Mouse (Mus musculus) ES-E14 (cell line): ENCODE measurements around the gene Gm1113. TPM values are rescaled to one million over a fixed set of nuclear protein-coding genes. Genes with fewer than 3 reads are reported as not detected.

ENCODE experiments used
- DNase-seq: peaks from one replicate; pipeline ENCODE4 v3.0.0-alpha.2; 2013; ENCODE audit warnings: low read depth, low spot score
- H3K27ac ChIP-seq: 2 replicates; pipeline ENCODE4 v1.5.1; 2012; ENCODE audit warnings: low read depth, mild to moderate bottlenecking, low read length, moderate library complexity, mixed read lengths; ENCODE audit not compliant: poor library complexity, insufficient read depth, severe bottlenecking
- H3K36me3 ChIP-seq: 2 replicates; pipeline ENCODE4 v1.6.1; 2012; ENCODE audit warnings: mild to moderate bottlenecking, low read length, moderate library complexity, mixed read lengths; ENCODE audit not compliant: control insufficient read depth, poor library complexity, insufficient read depth, severe bottlenecking
- H3K4me1 ChIP-seq, 2 experiments: fragments of 150-350 bp in 1 of 2; sonication (generic) in 1 of 2; 2 replicates each; pipeline ENCODE4 v1.6.1; 2012; ENCODE audit warnings: low read length in 2 of 2, mild to moderate bottlenecking in 1 of 2, mixed read lengths in 1 of 2; ENCODE audit not compliant: control insufficient read depth in 2 of 2, insufficient read depth in 2 of 2, poor library complexity in 1 of 2
- H3K4me3 ChIP-seq, 2 experiments: fragments of 150-350 bp in 1 of 2; sonication (generic) in 1 of 2; 2 replicates each; pipeline ENCODE4 v1.5.1; 2012; ENCODE audit warnings: low read length in 2 of 2, low read depth in 1 of 2, mild to moderate bottlenecking in 1 of 2, mixed read lengths in 1 of 2; ENCODE audit not compliant: insufficient read depth in 1 of 2, poor library complexity in 1 of 2, severe bottlenecking in 1 of 2
- H3K9ac ChIP-seq: 2 replicates; pipeline ENCODE4 v1.6.1; 2012; ENCODE audit warnings: low read depth, mild to moderate bottlenecking, low read length, mixed read lengths; ENCODE audit not compliant: poor library complexity, insufficient read depth, severe bottlenecking
- H3K9me3 ChIP-seq: fragments of 150-350 bp; sonication (generic); 2 replicates; pipeline ENCODE4 v1.6.1; 2012; ENCODE audit warnings: low read depth, mild to moderate bottlenecking, low read length; ENCODE audit not compliant: control insufficient read depth, insufficient read depth
- CHD2 ChIP-seq: IDR thresholded peaks from 2 replicates; pipeline ENCODE4 v1.6.1; 2014; ENCODE audit warnings: mild to moderate bottlenecking, low read depth, low read length, inconsistent platforms
- HCFC1 ChIP-seq: IDR thresholded peaks from 2 replicates; pipeline ENCODE4 v1.6.1; 2012; ENCODE audit warnings: low read length, inconsistent platforms, borderline replicate concordance; ENCODE audit not compliant: insufficient read depth
- MAFK ChIP-seq: IDR thresholded peaks from 2 replicates; pipeline ENCODE4 v1.6.1; 2014; ENCODE audit warnings: mild to moderate bottlenecking, low read depth, low read length, inconsistent platforms; ENCODE audit not compliant: insufficient read depth
- ZC3H11A ChIP-seq: IDR thresholded peaks from 2 replicates; pipeline ENCODE4 v1.6.1; 2012; ENCODE audit warnings: low read depth, mild to moderate bottlenecking, inconsistent platforms, low read length, borderline replicate concordance
- ZNF384 ChIP-seq: IDR thresholded peaks from 2 replicates; pipeline ENCODE4 v1.6.1; 2012; ENCODE audit warnings: low read depth, low read length, inconsistent platforms
- in situ Hi-C, 2 experiments: fragments of 600-800 bp; cut with MboI; formaldehyde crosslinking; loops; one replicate each; pipeline ENCODE4 v1.15.1; 2025; ENCODE audit warnings: low sequenced_read_pairs in 2 of 2, inconsistent platforms in 1 of 2; ENCODE audit not compliant: unreplicated experiment in 2 of 2
- total RNA-seq: library from RNA; depleted of rRNA; stranded (reverse); fragments of 300-350 nt; gene quantifications from 2 replicates; pipeline ENCODE4 v1.2.3, GENCODE M21; 2012

Gm1113 gene
- total RNA-seq, 1 experiment, result not detected

- no peaks in the 10 kb centered on the region for H3K4me1 ChIP-seq
- no peak overlapping the region for H3K27ac ChIP-seq
- no peak for TF ChIP-seq CHD2
- in situ Hi-C loops, result no loop called here
- no peak for DNase-seq
- H3K36me3 ChIP-seq, result peaks cover 4% of the 10 kb centered on the region; the same call in 1 of the 2 replicates
- no peak overlapping the region for H3K4me3 ChIP-seq
- H3K9ac ChIP-seq, result no peak overlapping the region
- H3K9me3 ChIP-seq, result no peaks in the 10 kb centered on the region
These were observed 35.8 kb downstream of the Gm1113 start for GRCm38 (mm10) chr9:35482014-35482898.

- no peak for DNase-seq
- Histone ChIP-seq H3K4me3 (no peak overlapping the region), H3K9ac (no peak overlapping the region), H3K27ac (no peak overlapping the region), H3K9me3 (no peaks in the 10 kb centered on the region), H3K36me3 (peaks cover 2% of the 10 kb centered on the region; the same call in 1 of the 2 replicates), H3K4me1 (no peaks in the 10 kb centered on the region)
- in situ Hi-C loops, result no loop called here
- TF ChIP-seq MAFK (no peak), HCFC1 (no peak), ZNF384 (no peak), ZC3H11A (no peak), CHD2 (no peak)
These were observed 38.6 kb downstream of the Gm1113 start for GRCm38 (mm10) chr9:35479456-35479855.

GRCm38 (mm10) chr9:35475394-35475793 is 42.7 kb downstream of the Gm1113 start:
- in situ Hi-C loops, result no loop called here
- H3K27ac ChIP-seq, result no peak overlapping the region
- H3K36me3 ChIP-seq, result no peaks in the 10 kb centered on the region; the same call in 1 of the 2 replicates
- no peaks in the 10 kb centered on the region for H3K9me3 ChIP-seq
- no peak overlapping the region for H3K9ac ChIP-seq
- DNase-seq, result no peak
- no peaks in the 10 kb centered on the region for H3K4me1 ChIP-seq
- H3K4me3 ChIP-seq, result no peak overlapping the region
- no peak for TF ChIP-seq ZC3H11A
- TF ChIP-seq ZNF384, result no peak
- no peak for TF ChIP-seq HCFC1
- no peak for TF ChIP-seq CHD2
- no peak for TF ChIP-seq MAFK

- no peaks in the 10 kb centered on the region; the same call in 1 of the 2 replicates for H3K36me3 ChIP-seq
- H3K9ac ChIP-seq, result no peak overlapping the region
- no peak overlapping the region for H3K27ac ChIP-seq
- in situ Hi-C loops, result no loop called here
- no peak for DNase-seq
- no peaks in the 10 kb centered on the region for H3K4me1 ChIP-seq
- no peaks in the 10 kb centered on the region for H3K9me3 ChIP-seq
- TF ChIP-seq ZNF384 (no peak), ZC3H11A (no peak), CHD2 (no peak), MAFK (no peak), HCFC1 (no peak)
- no peak overlapping the region for H3K4me3 ChIP-seq
These were observed 43.9 kb downstream of the Gm1113 start for GRCm38 (mm10) chr9:35474104-35474724.
